Mouse (Mus musculus) left cerebral cortex, postnatal 14 days (tissue): ENCODE data around the gene Krtap4-13. TPM values are rescaled to one million over a fixed set of nuclear protein-coding genes. Genes with fewer than 3 reads are reported as not detected.

Source experiments
- total RNA-seq, 2 experiments: library from RNA; stranded (reverse); gene quantifications; 2 replicates each; pipeline ENCODE4 v1.2.3; 2021

Krtap4-13 gene
- total RNA-seq, 2 experiments from 2014 or later, result not detected

Other genes with a start within 250 kb of the Krtap4-13 start
- gene Krtap3-1, start 243.3 kb downstream of the Krtap4-13 start, total RNA-seq, result not detected
- gene Krtap1-5, start 228.9 kb downstream of the Krtap4-13 start, total RNA-seq, result not detected
- not detected for gene Krtap1-4, start 226.2 kb downstream of the Krtap4-13 start, total RNA-seq
- not detected for gene Krtap1-3, start 218.6 kb downstream of the Krtap4-13 start, total RNA-seq
- not detected for gene Krtap9-3, start 211.8 kb downstream of the Krtap4-13 start, total RNA-seq
- gene Gm11938, start 206.6 kb downstream of the Krtap4-13 start, total RNA-seq, result not detected
- not detected for gene Gm11937, start 199.7 kb downstream of the Krtap4-13 start, total RNA-seq
- gene Krtap2-4, start 195.0 kb downstream of the Krtap4-13 start, total RNA-seq, result not detected
- not detected for gene Gm11562, start 189.5 kb downstream of the Krtap4-13 start, total RNA-seq
- gene Krtap4-1, start 181.7 kb downstream of the Krtap4-13 start, total RNA-seq, result not detected
- gene Krtap4-2, start 174.8 kb downstream of the Krtap4-13 start, total RNA-seq, result not detected
- not detected for gene Krtap4-7, start 165.8 kb downstream of the Krtap4-13 start, total RNA-seq
- not detected for gene Gm11555, start 159.7 kb downstream of the Krtap4-13 start, total RNA-seq
- not detected for gene Gm11563, start 150.9 kb downstream of the Krtap4-13 start, total RNA-seq
- gene Krtap4-6, start 143.9 kb downstream of the Krtap4-13 start, total RNA-seq, result not detected
- not detected for gene Gm14190, start 119.2 kb downstream of the Krtap4-13 start, total RNA-seq
- not detected for gene Gm14180, start 75.6 kb downstream of the Krtap4-13 start, total RNA-seq
- not detected for gene Gm11595, start 37.0 kb downstream of the Krtap4-13 start, total RNA-seq
- not detected for gene Krtap4-8, start 29.2 kb downstream of the Krtap4-13 start, total RNA-seq
- not detected for gene Krtap4-9, start 24.7 kb downstream of the Krtap4-13 start, total RNA-seq
- gene Gm11596, start 16.4 kb downstream of the Krtap4-13 start, total RNA-seq, result not detected
- not detected for gene Gm11569, start 11.0 kb downstream of the Krtap4-13 start, total RNA-seq
- not detected for gene Gm11554, start 5.4 kb downstream of the Krtap4-13 start, total RNA-seq
- gene Gm11564, start 5.8 kb upstream of the Krtap4-13 start, total RNA-seq, result not detected
- not detected for gene 2300003K06Rik, start 28.2 kb upstream of the Krtap4-13 start, total RNA-seq
- not detected for gene Krtap4-16, start 41.7 kb upstream of the Krtap4-13 start, total RNA-seq
- not detected for gene Gm11568, start 48.0 kb upstream of the Krtap4-13 start, total RNA-seq
- not detected for gene Gm11559, start 54.6 kb upstream of the Krtap4-13 start, total RNA-seq
- gene Krtap9-1, start 63.5 kb upstream of the Krtap4-13 start, total RNA-seq, result not detected
- not detected for gene Gm11567, start 69.3 kb upstream of the Krtap4-13 start, total RNA-seq
- gene Krtap31-1, start 98.0 kb upstream of the Krtap4-13 start, total RNA-seq, result not detected
- gene Gm11565, start 104.9 kb upstream of the Krtap4-13 start, total RNA-seq, result not detected
- gene Krtap31-2, start 126.4 kb upstream of the Krtap4-13 start, total RNA-seq, result not detected
- gene Krtap9-5, start 138.6 kb upstream of the Krtap4-13 start, total RNA-seq, result not detected
- not detected for gene Krtap29-1, start 169.2 kb upstream of the Krtap4-13 start, total RNA-seq
- gene Krtap16-1, start 176.7 kb upstream of the Krtap4-13 start, total RNA-seq, result not detected
- gene Krtap17-1, start 184.1 kb upstream of the Krtap4-13 start, total RNA-seq, result not detected
- gene Krt33a, start 206.3 kb upstream of the Krtap4-13 start, total RNA-seq, result not detected
- gene Krt33b, start 220.0 kb upstream of the Krtap4-13 start, total RNA-seq, result not detected
- not detected for gene Krt34, start 231.7 kb upstream of the Krtap4-13 start, total RNA-seq
- not detected for gene Krt31, start 240.7 kb upstream of the Krtap4-13 start, total RNA-seq